ENCODE assay signal across 17 mouse cellular contexts in genomic region chr6:71525556-71525955, GRCm38 (mm10). TPM values are rescaled to one million over a fixed set of nuclear protein-coding genes. Genes with fewer than 3 reads are reported as not detected.
DNase-seq lines count a peak whose midpoint lies in the region; ATAC-seq and TF ChIP-seq lines count a peak whose summit lies in the region.
"Had no signal": no experiment of that assay in that cellular context is flagged by ENCODE, and none has a peak within 500 bp of the region (broad histone marks: within the 10 kb centered on the region; RNA-seq: fewer than 3 reads in every experiment).

No protein-coding gene starts in this region.

- TF ChIP-seq EP300 in stomach, postnatal 0 days (optimal IDR thresholded peaks at IDR 0.05) = no peak

- no peaks in the 10 kb centered on the region for H3K9me3 ChIP-seq in hindbrain, embryonic 16.5 days (ENCODE audit: control insufficient read depth, low read length)
- no peaks in the 10 kb centered on the region for H3K9me3 ChIP-seq in hindbrain, embryonic 10.5 days
- H3K9me3 ChIP-seq in stomach, postnatal 0 days (ENCODE audit: control insufficient read depth, low read length) = no peaks in the 10 kb centered on the region
- no peaks in the 10 kb centered on the region for H3K9me3 ChIP-seq in midbrain, embryonic 13.5 days
- H3K9me3 ChIP-seq: heart, embryonic 13.5 days; midbrain, embryonic 12.5 days; neural tube, embryonic 12.5 days had no signal

- ATAC-seq in hindbrain, embryonic 16.5 days = peak; percentile 67; the same call in 1 of the 2 replicates
- peak; percentile 88 for ATAC-seq in cerebellum, adult (ENCODE audit: insufficient number of reproducible peaks, low FRiP score, low TSS enrichment)
- ATAC-seq in stomach, postnatal 0 days (ENCODE audit: low FRiP score, low TSS enrichment) = no peak
- ATAC-seq in midbrain, embryonic 13.5 days = no peak
- ATAC-seq: activated CD4-positive, CD25-positive, alpha-beta regulatory T cell, adult 4 months had no signal

- WGBS in hindbrain, embryonic 16.5 days = 62% methylated on average over 3 of the region's 3 CpGs
- 65% methylated on average over 3 of the region's 3 CpGs for WGBS in hindbrain, embryonic 10.5 days
- WGBS in stomach, postnatal 0 days = 49% methylated on average over 3 of the region's 3 CpGs
- 53% methylated on average over 3 of the region's 3 CpGs for WGBS in lung, adult 2 months
- WGBS in midbrain, embryonic 13.5 days = 62% methylated on average over 3 of the region's 3 CpGs

- DNase-seq in hindbrain, embryonic 10.5 days (ENCODE audit: low spot score) = no peak
- DNase-seq in cerebellum, postnatal 10 days = peak; percentile 90 to 92
- DNase-seq in layer of hippocampus, adult 9-10 months (ENCODE audit: low spot score) = peak; percentile 40
- DNase-seq in stomach, postnatal 0 days (ENCODE audit: low spot score) = no peak
- no peak for DNase-seq in lung, adult 2 months
- DNase-seq: lung, postnatal 14 days; retina, postnatal 1 day; thymus, postnatal 4 days had no signal

- H3K9ac ChIP-seq in hindbrain, embryonic 16.5 days (ENCODE audit: low read depth, low read length) = no peak overlapping the region
- no peak overlapping the region for H3K9ac ChIP-seq in stomach, postnatal 0 days (ENCODE audit: low read length)
- H3K9ac ChIP-seq in midbrain, embryonic 13.5 days (replicated peaks) = no peak overlapping the region
- H3K9ac ChIP-seq: heart, embryonic 13.5 days; midbrain, embryonic 12.5 days; neural tube, embryonic 12.5 days had no signal

- H3K4me1 ChIP-seq in hindbrain, embryonic 16.5 days (ENCODE audit: control insufficient read depth, insufficient read depth, low read depth, low read length) = no peaks in the 10 kb centered on the region
- no peaks in the 10 kb centered on the region for H3K4me1 ChIP-seq in hindbrain, embryonic 10.5 days (replicated peaks)
- no peaks in the 10 kb centered on the region for H3K4me1 ChIP-seq in stomach, postnatal 0 days (replicated peaks; ENCODE audit: control insufficient read depth, insufficient read depth)
- no peaks in the 10 kb centered on the region for H3K4me1 ChIP-seq in lung, adult 2 months (ENCODE audit: control insufficient read depth, insufficient read depth, low read length)
- no peaks in the 10 kb centered on the region for H3K4me1 ChIP-seq in midbrain, embryonic 13.5 days (replicated peaks)
- H3K4me1 ChIP-seq: heart, embryonic 13.5 days; midbrain, embryonic 12.5 days; neural tube, embryonic 12.5 days had no signal

- no peaks in the 10 kb centered on the region for H3K36me3 ChIP-seq in hindbrain, embryonic 16.5 days (ENCODE audit: control insufficient read depth, insufficient read depth, low read length)
- H3K36me3 ChIP-seq in hindbrain, embryonic 10.5 days = no peaks in the 10 kb centered on the region
- no peaks in the 10 kb centered on the region for H3K36me3 ChIP-seq in stomach, postnatal 0 days (ENCODE audit: control insufficient read depth, insufficient read depth, low read length)
- H3K36me3 ChIP-seq in midbrain, embryonic 13.5 days = 0 out of 2 replicates have a peak, but pooled peaks cover 3% of the 10 kb centered on the region
- H3K36me3 ChIP-seq: midbrain, embryonic 12.5 days; neural tube, embryonic 12.5 days had no signal

- H3K27me3 ChIP-seq in hindbrain, embryonic 16.5 days (replicated peaks; ENCODE audit: control insufficient read depth, insufficient read depth, low read length) = no peaks in the 10 kb centered on the region
- no peaks in the 10 kb centered on the region for H3K27me3 ChIP-seq in hindbrain, embryonic 10.5 days (ENCODE audit: insufficient read depth, poor library complexity, severe bottlenecking)
- H3K27me3 ChIP-seq in stomach, postnatal 0 days (ENCODE audit: control insufficient read depth, insufficient read depth, low read length) = no peaks in the 10 kb centered on the region
- no peaks in the 10 kb centered on the region for H3K27me3 ChIP-seq in midbrain, embryonic 13.5 days
- H3K27me3 ChIP-seq: heart, embryonic 13.5 days; midbrain, embryonic 12.5 days; neural tube, embryonic 12.5 days had no signal

- no peak for TF ChIP-seq POLR2A in lung, adult 2 months (IDR thresholded peaks at IDR 0.05; ENCODE audit: borderline replicate concordance, extremely low read depth, low read depth, low read length)

- no peak overlapping the region for H3K27ac ChIP-seq in hindbrain, embryonic 16.5 days (ENCODE audit: low read depth, low read length)
- no peak overlapping the region for H3K27ac ChIP-seq in hindbrain, embryonic 10.5 days
- no peak overlapping the region for H3K27ac ChIP-seq in stomach, postnatal 0 days (replicated peaks)
- no peak overlapping the region for H3K27ac ChIP-seq in midbrain, embryonic 13.5 days
- H3K27ac ChIP-seq: heart, embryonic 13.5 days; kidney, postnatal 0 days; midbrain, embryonic 12.5 days; neural tube, embryonic 12.5 days had no signal

- H3K4me2 ChIP-seq in hindbrain, embryonic 16.5 days (ENCODE audit: low read length) = no peak overlapping the region
- no peak overlapping the region for H3K4me2 ChIP-seq in stomach, postnatal 0 days (replicated peaks; ENCODE audit: low read depth)
- no peak overlapping the region for H3K4me2 ChIP-seq in midbrain, embryonic 13.5 days (replicated peaks)
- H3K4me2 ChIP-seq: heart, embryonic 13.5 days; liver, embryonic 11.5 days; midbrain, embryonic 12.5 days; neural tube, embryonic 12.5 days had no signal

- no peak overlapping the region for H3K4me3 ChIP-seq in hindbrain, embryonic 16.5 days (ENCODE audit: low read length)
- no peak overlapping the region for H3K4me3 ChIP-seq in hindbrain, embryonic 10.5 days
- no peak overlapping the region for H3K4me3 ChIP-seq in stomach, postnatal 0 days (ENCODE audit: low read depth, low read length)
- no peak overlapping the region for H3K4me3 ChIP-seq in lung, adult 2 months (replicated peaks; ENCODE audit: extremely low read depth, low read depth, low read length)
- H3K4me3 ChIP-seq in midbrain, embryonic 13.5 days (replicated peaks) = no peak overlapping the region
- H3K4me3 ChIP-seq: heart, embryonic 13.5 days; midbrain, embryonic 12.5 days; neural tube, embryonic 12.5 days had no signal

- TF ChIP-seq CTCF in stomach, postnatal 0 days (IDR thresholded peaks at IDR 0.05; ENCODE audit: low read depth) = no peak
- TF ChIP-seq CTCF in lung, adult 2 months (IDR thresholded peaks at IDR 0.05; ENCODE audit: insufficient read depth, low read length) = no peak

RNA-seq across cellular contexts. Expression of gene Chmp3, which starts 18.0 kb away (rescaled TPM):
- polyA plus RNA-seq in hindbrain, embryonic 16.5 days (2015; fragmentation: Nextera tagmentation; extraction: Ambion mirVana) = 61.6 and 61.8 TPM in 2 replicates
- 46.6 and 52.0 TPM in 2 replicates for polyA plus RNA-seq in hindbrain, embryonic 10.5 days (2016; fragmentation: Nextera tagmentation; extraction: Ambion mirVana)
- 88.5 and 91.4 TPM in 2 replicates for polyA plus RNA-seq in stomach, postnatal 0 days (2015; fragmentation: Nextera tagmentation; extraction: Ambion mirVana)
- 32.8 and 53.9 TPM in 2 replicates for polyA plus RNA-seq in lung, adult 2 months (2012; rRNA removed)
- 49.5 and 52.9 TPM in 2 replicates for polyA plus RNA-seq in midbrain, embryonic 13.5 days (2015; fragmentation: Nextera tagmentation; extraction: Ambion mirVana)

RNA-seq across cellular contexts. Expression of gene Rnf103, which starts 31.9 kb away (rescaled TPM):
- polyA plus RNA-seq in hindbrain, embryonic 16.5 days (2015; fragmentation: Nextera tagmentation; extraction: Ambion mirVana) = 14.0 and 21.5 TPM in 2 replicates
- 10.6 and 12.3 TPM in 2 replicates for polyA plus RNA-seq in hindbrain, embryonic 10.5 days (2016; fragmentation: Nextera tagmentation; extraction: Ambion mirVana)
- 25.4 and 25.9 TPM in 2 replicates for polyA plus RNA-seq in stomach, postnatal 0 days (2015; fragmentation: Nextera tagmentation; extraction: Ambion mirVana)
- 14.7 and 21.4 TPM in 2 replicates for polyA plus RNA-seq in lung, adult 2 months (2012; rRNA removed)
- polyA plus RNA-seq in midbrain, embryonic 13.5 days (2015; fragmentation: Nextera tagmentation; extraction: Ambion mirVana) = 18.6 and 22.3 TPM in 2 replicates

Comparison
In these comparisons a context has a peak if more than half of its experiments do, and no peak if none do; other contexts are left out.
1. ATAC-seq: peak in hindbrain, embryonic 16.5 days (single experiment) and cerebellum, adult (single experiment); none in stomach, postnatal 0 days (single experiment) and midbrain, embryonic 13.5 days (single experiment).
2. DNase-seq: peak in cerebellum, postnatal 10 days (2 of 2) and layer of hippocampus, adult 9-10 months (single experiment); none in hindbrain, embryonic 10.5 days (single experiment), stomach, postnatal 0 days (single experiment) and lung, adult 2 months (single experiment).